ENCODE assay signal across 8 mouse cellular contexts in genomic region chr15:81856938-81857723, GRCm38 (mm10). TPM values are rescaled to one million over a fixed set of nuclear protein-coding genes. Genes with fewer than 3 reads are reported as not detected.
DNase-seq lines count a peak whose midpoint lies in the region; ATAC-seq and TF ChIP-seq lines count a peak whose summit lies in the region.

No protein-coding gene starts in this region.

- TF ChIP-seq RAD21 in MEL (IDR thresholded peaks at IDR 0.05; ENCODE audit: low read depth, low read length), result no peak

- no peaks in the 10 kb centered on the region for H3K27me3 ChIP-seq in heart, embryonic 11.5 days (ENCODE audit: control insufficient read depth, insufficient read depth, low read length)
- no peaks in the 10 kb centered on the region for H3K27me3 ChIP-seq in MEL (ENCODE audit: control insufficient read depth in 1 of 2, insufficient read depth in 2 of 2, low read length in 2 of 2)
- H3K27me3 ChIP-seq in forebrain, embryonic 11.5 days (ENCODE audit: control insufficient read depth, insufficient read depth, low read length), result no peaks in the 10 kb centered on the region
- H3K27me3 ChIP-seq in limb, embryonic 11.5 days (ENCODE audit: control insufficient read depth, insufficient read depth, low read length), result no peaks in the 10 kb centered on the region
- H3K27me3 ChIP-seq in neural tube, embryonic 15.5 days (replicated peaks), result no peaks in the 10 kb centered on the region

- intact Hi-C loops in heart, postnatal 25 days (cut with DNase I), result loop anchor here (2.0 to 5.0 kb wide), 2 partner anchors 24 to 45 kb away; no protein-coding TSS in a partner anchor

- TF ChIP-seq CTCF in MEL (IDR thresholded peaks at IDR 0.05 in 2 of 3, conservative IDR thresholded peaks at IDR 0.05 in 1 of 3; ENCODE audit: control insufficient read depth in 1 of 3, insufficient read depth in 1 of 3, low read depth in 2 of 3, low read length in 3 of 3, poor library complexity in 1 of 3, severe bottlenecking in 1 of 3), result no peak

- ATAC-seq in heart, embryonic 11.5 days (replicated peaks; ENCODE audit: insufficient number of reproducible peaks, low FRiP score, low TSS enrichment), result no peak
- ATAC-seq in forebrain, embryonic 11.5 days (replicated peaks; ENCODE audit: low FRiP score), result no peak
- ATAC-seq in limb, embryonic 11.5 days (ENCODE audit: insufficient number of reproducible peaks, low FRiP score, low TSS enrichment, low read depth), result no peak
- no peak for ATAC-seq in neural tube, embryonic 15.5 days (ENCODE audit: low FRiP score)

- under 1% methylated on average over 14 of the region's 14 CpGs for WGBS in heart, embryonic 11.5 days (ENCODE audit: insufficient replicate concordance)
- WGBS in forebrain, embryonic 11.5 days, result 0% methylated on average over 14 of the region's 14 CpGs
- WGBS in limb, embryonic 11.5 days, result under 1% methylated on average over 14 of the region's 14 CpGs
- WGBS in neural tube, embryonic 15.5 days, result 0% methylated on average over 14 of the region's 14 CpGs

- no peaks in the 10 kb centered on the region for H3K36me3 ChIP-seq in heart, embryonic 11.5 days (ENCODE audit: control insufficient read depth, insufficient read depth, low read length)
- H3K36me3 ChIP-seq in MEL (ENCODE audit: control insufficient read depth in 1 of 2, insufficient read depth in 2 of 2, low read length in 2 of 2), result peaks cover 2 to 11% of the 10 kb centered on the region in 2 experiments; a peak in 3 of 4 replicates
- no peaks in the 10 kb centered on the region for H3K36me3 ChIP-seq in forebrain, embryonic 11.5 days (ENCODE audit: control insufficient read depth, insufficient read depth, low read length)
- no peaks in the 10 kb centered on the region; the same call in 1 of the 2 replicates for H3K36me3 ChIP-seq in limb, embryonic 11.5 days (ENCODE audit: control insufficient read depth, insufficient read depth, low read length)
- H3K36me3 ChIP-seq in neural tube, embryonic 15.5 days, result peaks cover under 1% of the 10 kb centered on the region

- peak overlapping the region; percentile 83 for H3K4me2 ChIP-seq in heart, embryonic 11.5 days
- H3K4me2 ChIP-seq in forebrain, embryonic 11.5 days (ENCODE audit: low read depth, low read length, severe bottlenecking), result peak overlapping the region; percentile 93
- peak overlapping the region; percentile 53 for H3K4me2 ChIP-seq in limb, embryonic 11.5 days (ENCODE audit: low read depth, severe bottlenecking)
- peak overlapping the region; percentile 94 for H3K4me2 ChIP-seq in neural tube, embryonic 15.5 days

- peak overlapping the region; percentile 87 for H3K4me3 ChIP-seq in heart, embryonic 11.5 days (ENCODE audit: low read depth, low read length)
- peak overlapping the region; percentile 87 to 98 for H3K4me3 ChIP-seq in MEL (ENCODE audit: control insufficient read depth in 1 of 2, insufficient read depth in 1 of 2, low read depth in 2 of 2, low read length in 2 of 2)
- H3K4me3 ChIP-seq in forebrain, embryonic 11.5 days (ENCODE audit: low read depth, low read length), result peak overlapping the region; percentile 73
- peak overlapping the region; percentile 94 for H3K4me3 ChIP-seq in limb, embryonic 11.5 days (ENCODE audit: low read depth, low read length)
- H3K4me3 ChIP-seq in neural tube, embryonic 15.5 days (replicated peaks), result peak overlapping the region; percentile 93

- no peaks in the 10 kb centered on the region for H3K9me3 ChIP-seq in heart, embryonic 11.5 days (replicated peaks; ENCODE audit: control insufficient read depth, low read length)
- H3K9me3 ChIP-seq in MEL (replicated peaks; ENCODE audit: insufficient read depth, low read length), result no peaks in the 10 kb centered on the region
- H3K9me3 ChIP-seq in forebrain, embryonic 11.5 days (ENCODE audit: control insufficient read depth, low read length), result no peaks in the 10 kb centered on the region
- H3K9me3 ChIP-seq in limb, embryonic 11.5 days (ENCODE audit: control insufficient read depth, low read length), result no peaks in the 10 kb centered on the region
- no peaks in the 10 kb centered on the region for H3K9me3 ChIP-seq in neural tube, embryonic 15.5 days (replicated peaks)

- H3K79me2 ChIP-seq in MEL (ENCODE audit: control insufficient read depth, insufficient read depth, low read length, poor library complexity), result peaks cover 50% of the 10 kb centered on the region

- H3K27ac ChIP-seq in heart, embryonic 11.5 days (ENCODE audit: low read depth, low read length), result peak overlapping the region; percentile 93
- peak overlapping the region; percentile 74 for H3K27ac ChIP-seq in MEL (ENCODE audit: control insufficient read depth, low read depth, low read length)
- peak overlapping the region; percentile 74; the same call in 1 of the 2 replicates for H3K27ac ChIP-seq in forebrain, embryonic 11.5 days (ENCODE audit: low read depth, low read length)
- 0 out of 2 replicates have a peak overlapping the region, but pooled peaks have one; percentile 16 for H3K27ac ChIP-seq in limb, embryonic 11.5 days (replicated peaks; ENCODE audit: low read depth, low read length)
- H3K27ac ChIP-seq in neural tube, embryonic 15.5 days (replicated peaks), result peak overlapping the region; percentile 98

- no peak for TF ChIP-seq EP300 in MEL (IDR thresholded peaks at IDR 0.05; ENCODE audit: low read depth in 1 of 2, low read length in 2 of 2)

- no peak for DNase-seq in heart, postnatal 25 days (ENCODE audit: low spot score)
- peak; percentile 64 for DNase-seq in MEL (ENCODE audit: low read depth, low spot score)
- DNase-seq in forebrain, embryonic 11.5 days (ENCODE audit: low spot score), result no peak
- peak; percentile 37 for DNase-seq in limb, embryonic 11.5 days (ENCODE audit: low spot score)
- DNase-seq in gastrocnemius, postnatal 10 days, result no peak
- DNase-seq in right cerebral cortex, postnatal 14 days, result no peak

- H3K9ac ChIP-seq in heart, embryonic 11.5 days (ENCODE audit: low read depth, low read length), result peak overlapping the region; percentile 88
- peak overlapping the region; percentile 90 for H3K9ac ChIP-seq in MEL (ENCODE audit: control insufficient read depth, low read depth, low read length, poor library complexity, severe bottlenecking)
- peak overlapping the region; percentile 71 for H3K9ac ChIP-seq in forebrain, embryonic 11.5 days (ENCODE audit: low read length)
- peak overlapping the region; percentile 74 for H3K9ac ChIP-seq in limb, embryonic 11.5 days (ENCODE audit: low read length)
- peak overlapping the region; percentile 79 for H3K9ac ChIP-seq in neural tube, embryonic 15.5 days (replicated peaks)

- TF ChIP-seq POLR2A in MEL (IDR thresholded peaks at IDR 0.05; ENCODE audit: control insufficient read depth in 1 of 2, insufficient read depth in 1 of 2, low read depth in 1 of 2, low read length in 2 of 2, poor library complexity in 1 of 2), result no peak; a peak in 1 of 4 replicates

- H3K4me1 ChIP-seq in heart, embryonic 11.5 days (ENCODE audit: control insufficient read depth, insufficient read depth, low read length), result peaks cover 8% of the 10 kb centered on the region
- H3K4me1 ChIP-seq in MEL (ENCODE audit: control insufficient read depth in 1 of 2, insufficient read depth in 2 of 2, low read length in 2 of 2), result peaks cover 0 to 7% of the 10 kb centered on the region in 2 experiments; a peak in 1 of 4 replicates
- peaks cover 5% of the 10 kb centered on the region; the same call in 1 of the 2 replicates for H3K4me1 ChIP-seq in forebrain, embryonic 11.5 days (replicated peaks; ENCODE audit: control insufficient read depth, insufficient read depth, low read length)
- no peaks in the 10 kb centered on the region for H3K4me1 ChIP-seq in limb, embryonic 11.5 days (ENCODE audit: control insufficient read depth, insufficient read depth, low read length)
- H3K4me1 ChIP-seq in neural tube, embryonic 15.5 days, result peaks cover 45% of the 10 kb centered on the region

RNA-seq across cellular contexts. Expression of gene Tob2, which starts 1.5 kb away (rescaled TPM):
- 9.9 and 12.1 TPM in 2 replicates for polyA plus RNA-seq in heart, embryonic 11.5 days (2014; fragmentation: Nextera tagmentation; extraction: Ambion mirVana)
- 10 to 100 TPM; 66.9 to 95.5 TPM for total RNA-seq in heart, postnatal 25 days (2021)
- 21.6 and 23.5 TPM in 2 replicates for total RNA-seq in MEL (2012; rRNA removed)
- 10 to 100 TPM in 1 of 2 experiments, not detected in 1; 20.7 TPM for polyA plus RNA-seq in MEL (2012; ENCODE audit: insufficient read depth in 1 of 2, insufficient read length in 2 of 2, low read depth in 1 of 2, low replicate concordance in 2 of 2, missing spikeins in 1 of 2)
- polyA plus RNA-seq in forebrain, embryonic 11.5 days (2014; fragmentation: Nextera tagmentation; extraction: Ambion mirVana), result 22.1 and 23.6 TPM in 2 replicates
- 16.7 and 16.8 TPM in 2 replicates for polyA plus RNA-seq in limb, embryonic 11.5 days (2014; fragmentation: Nextera tagmentation; extraction: Ambion mirVana)
- polyA plus RNA-seq in neural tube, embryonic 15.5 days (2015; fragmentation: Nextera tagmentation; extraction: Ambion mirVana), result 14.7 and 16.1 TPM in 2 replicates
- 10 to 100 TPM; 38.1 to 80.4 TPM for total RNA-seq in gastrocnemius, postnatal 10 days (2021)

RNA-seq across cellular contexts. Expression of gene Phf5a, which starts 14.6 kb away (rescaled TPM):
- polyA plus RNA-seq in heart, embryonic 11.5 days (2014; fragmentation: Nextera tagmentation; extraction: Ambion mirVana), result 119 and 131 TPM in 2 replicates
- total RNA-seq in heart, postnatal 25 days (2021), result 10 to 100 TPM; 29.7 to 38.0 TPM
- 112 and 128 TPM in 2 replicates for total RNA-seq in MEL (2012; rRNA removed)
- 100 to 1,000 TPM in 1 of 2 experiments, not detected in 1; 164 TPM for polyA plus RNA-seq in MEL (2012; ENCODE audit: insufficient read depth in 1 of 2, insufficient read length in 2 of 2, low read depth in 1 of 2, low replicate concordance in 2 of 2, missing spikeins in 1 of 2)
- 186 and 216 TPM in 2 replicates for polyA plus RNA-seq in forebrain, embryonic 11.5 days (2014; fragmentation: Nextera tagmentation; extraction: Ambion mirVana)
- 240 and 243 TPM in 2 replicates for polyA plus RNA-seq in limb, embryonic 11.5 days (2014; fragmentation: Nextera tagmentation; extraction: Ambion mirVana)
- 111 and 122 TPM in 2 replicates for polyA plus RNA-seq in neural tube, embryonic 15.5 days (2015; fragmentation: Nextera tagmentation; extraction: Ambion mirVana)
- total RNA-seq in gastrocnemius, postnatal 10 days (2021), result 10 to 100 TPM; 37.4 to 39.6 TPM

RNA-seq across cellular contexts. Expression of gene Aco2, which starts 15.0 kb away (rescaled TPM):
- 398 and 483 TPM in 2 replicates for polyA plus RNA-seq in heart, embryonic 11.5 days (2014; fragmentation: Nextera tagmentation; extraction: Ambion mirVana)
- total RNA-seq in heart, postnatal 25 days (2021), result 1,000 to 10,000 TPM; 2,060 to 2,092 TPM
- 241 and 248 TPM in 2 replicates for total RNA-seq in MEL (2012; rRNA removed)
- 1,000 to 10,000 TPM in 1 of 2 experiments, 100 to 1,000 TPM in 1; 447 to 1,242 TPM for polyA plus RNA-seq in MEL (2012; ENCODE audit: insufficient read depth in 1 of 2, insufficient read length in 2 of 2, low read depth in 1 of 2, low replicate concordance in 2 of 2, missing spikeins in 1 of 2)
- 169 and 171 TPM in 2 replicates for polyA plus RNA-seq in forebrain, embryonic 11.5 days (2014; fragmentation: Nextera tagmentation; extraction: Ambion mirVana)
- 158 and 162 TPM in 2 replicates for polyA plus RNA-seq in limb, embryonic 11.5 days (2014; fragmentation: Nextera tagmentation; extraction: Ambion mirVana)
- 295 and 298 TPM in 2 replicates for polyA plus RNA-seq in neural tube, embryonic 15.5 days (2015; fragmentation: Nextera tagmentation; extraction: Ambion mirVana)
- 100 to 1,000 TPM; 789 to 874 TPM for total RNA-seq in gastrocnemius, postnatal 10 days (2021)

RNA-seq across cellular contexts. Expression of gene Tef, which starts 54.9 kb away (rescaled TPM):
- 15.0 and 16.3 TPM in 2 replicates for polyA plus RNA-seq in heart, embryonic 11.5 days (2014; fragmentation: Nextera tagmentation; extraction: Ambion mirVana)
- total RNA-seq in heart, postnatal 25 days (2021), result 100 to 1,000 TPM in 1 of 2 experiments, 10 to 100 TPM in 1; 64.1 to 135 TPM
- total RNA-seq in MEL (2012; rRNA removed), result 11.6 and 12.3 TPM in 2 replicates
- 10 to 100 TPM in 1 of 2 experiments, not detected in 1; 21.7 TPM for polyA plus RNA-seq in MEL (2012; ENCODE audit: insufficient read depth in 1 of 2, insufficient read length in 2 of 2, low read depth in 1 of 2, low replicate concordance in 2 of 2, missing spikeins in 1 of 2)
- 16.8 and 17.4 TPM in 2 replicates for polyA plus RNA-seq in forebrain, embryonic 11.5 days (2014; fragmentation: Nextera tagmentation; extraction: Ambion mirVana)
- polyA plus RNA-seq in limb, embryonic 11.5 days (2014; fragmentation: Nextera tagmentation; extraction: Ambion mirVana), result 13.7 and 14.6 TPM in 2 replicates
- polyA plus RNA-seq in neural tube, embryonic 15.5 days (2015; fragmentation: Nextera tagmentation; extraction: Ambion mirVana), result 20.5 and 21.0 TPM in 2 replicates
- 100 to 1,000 TPM; 127 to 130 TPM for total RNA-seq in gastrocnemius, postnatal 10 days (2021)

Comparison
In these comparisons a context has a peak if more than half of its experiments do, and no peak if none do; other contexts are left out.
1. H3K27ac ChIP-seq: peak in every context shown above with its lines; median percentile 98 in neural tube, embryonic 15.5 days; 93 in heart, embryonic 11.5 days; 74 in MEL; 74 in forebrain, embryonic 11.5 days; 16 in limb, embryonic 11.5 days.
2. DNase-seq: peak in MEL (single experiment) and limb, embryonic 11.5 days (single experiment); none in heart, postnatal 25 days (single experiment), forebrain, embryonic 11.5 days (single experiment), gastrocnemius, postnatal 10 days (single experiment) and right cerebral cortex, postnatal 14 days (single experiment).
3. Peak in every context shown above with its lines, with median percentiles within 50 percentile points of each other: H3K4me2 ChIP-seq, H3K4me3 ChIP-seq and H3K9ac ChIP-seq.